ENCODE assay signal across 8 mouse cellular contexts in the genomic region with DNA sequence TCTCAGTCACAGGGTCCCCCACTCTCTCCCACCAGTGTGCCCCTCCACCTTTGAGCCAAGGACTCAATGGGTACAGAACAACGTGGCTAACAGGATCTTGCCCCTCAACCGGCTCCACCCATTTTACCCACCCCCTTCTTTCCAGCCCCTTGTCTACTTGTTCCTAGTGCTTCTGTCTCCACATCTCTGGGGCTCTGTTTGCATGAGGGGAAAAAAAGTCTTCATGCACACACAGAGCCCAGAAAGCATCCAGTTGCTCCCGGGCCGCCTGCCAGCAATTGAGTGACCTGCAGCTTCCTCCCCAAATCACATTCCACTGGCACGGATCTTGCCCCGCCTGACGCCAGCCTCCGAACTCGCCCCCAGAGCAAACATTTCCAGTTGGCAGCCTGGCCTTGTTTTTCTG. TPM values are rescaled to one million over a fixed set of nuclear protein-coding genes. Genes with fewer than 3 reads are reported as not detected.
DNase-seq lines count a peak whose midpoint lies in the region; ATAC-seq lines count a peak whose summit lies in the region.

No protein-coding gene starts in this region.

- no peak overlapping the region for H3K9ac ChIP-seq in midbrain, embryonic 11.5 days (ENCODE audit: low read length)
- H3K9ac ChIP-seq in forebrain, embryonic 15.5 days (replicated peaks): no peak overlapping the region
- peak overlapping the region; percentile 57; the same call in 1 of the 2 replicates for H3K9ac ChIP-seq in heart, embryonic 16.5 days (ENCODE audit: low read length)
- no peak overlapping the region for H3K9ac ChIP-seq in liver, embryonic 12.5 days

- no peak overlapping the region for H3K27ac ChIP-seq in midbrain, embryonic 11.5 days (ENCODE audit: low read depth, low read length)
- no peak overlapping the region for H3K27ac ChIP-seq in midbrain, embryonic 10.5 days (replicated peaks)
- peak overlapping the region; percentile 68 for H3K27ac ChIP-seq in forebrain, embryonic 15.5 days (replicated peaks)
- peak overlapping the region; percentile 98 for H3K27ac ChIP-seq in heart, embryonic 16.5 days (ENCODE audit: low read length)
- H3K27ac ChIP-seq in liver, embryonic 12.5 days: peak overlapping the region; percentile 31; the same call in 1 of the 2 replicates

- WGBS in midbrain, embryonic 11.5 days: 60% methylated on average over 9 of the region's 9 CpGs
- 56% methylated on average over 9 of the region's 9 CpGs for WGBS in midbrain, embryonic 10.5 days
- WGBS in forebrain, embryonic 15.5 days: 22% methylated on average over 9 of the region's 9 CpGs
- WGBS in heart, embryonic 16.5 days: 9% methylated on average over 9 of the region's 9 CpGs
- WGBS in liver, embryonic 12.5 days (ENCODE audit: insufficient replicate concordance): 49% methylated on average over 9 of the region's 9 CpGs

- peak; percentile 50; the same call in 1 of the 2 replicates for ATAC-seq in midbrain, embryonic 11.5 days (ENCODE audit: low FRiP score)
- ATAC-seq in forebrain, embryonic 15.5 days (replicated peaks): peak; percentile 76
- peak; percentile 84 for ATAC-seq in heart, embryonic 16.5 days (replicated peaks; ENCODE audit: extremely low read depth, insufficient read depth, low FRiP score)
- ATAC-seq in liver, embryonic 12.5 days: no peak
- ATAC-seq in erythroid progenitor cell, adult 5-6 weeks (replicated peaks; ENCODE audit: low FRiP score, poor library complexity, severe bottlenecking): no peak

- no peaks in the 10 kb centered on the region; the same call in 1 of the 2 replicates for H3K4me1 ChIP-seq in midbrain, embryonic 11.5 days (ENCODE audit: control insufficient read depth, insufficient read depth, low read length)
- H3K4me1 ChIP-seq in midbrain, embryonic 10.5 days: peaks cover 22% of the 10 kb centered on the region
- H3K4me1 ChIP-seq in forebrain, embryonic 15.5 days: peaks cover 19% of the 10 kb centered on the region
- H3K4me1 ChIP-seq in heart, embryonic 16.5 days (ENCODE audit: control insufficient read depth, insufficient read depth, low read length): peaks cover 54% of the 10 kb centered on the region
- 0 out of 2 replicates have a peak, but pooled peaks cover 3% of the 10 kb centered on the region for H3K4me1 ChIP-seq in liver, embryonic 12.5 days

- H3K36me3 ChIP-seq in midbrain, embryonic 11.5 days (ENCODE audit: control insufficient read depth, insufficient read depth, low read length): no peaks in the 10 kb centered on the region
- no peaks in the 10 kb centered on the region for H3K36me3 ChIP-seq in midbrain, embryonic 10.5 days
- no peaks in the 10 kb centered on the region for H3K36me3 ChIP-seq in forebrain, embryonic 15.5 days
- no peaks in the 10 kb centered on the region for H3K36me3 ChIP-seq in heart, embryonic 16.5 days (ENCODE audit: control insufficient read depth, insufficient read depth)
- no peaks in the 10 kb centered on the region for H3K36me3 ChIP-seq in liver, embryonic 12.5 days

- no peaks in the 10 kb centered on the region for H3K27me3 ChIP-seq in midbrain, embryonic 11.5 days (ENCODE audit: control insufficient read depth, insufficient read depth, low read length)
- H3K27me3 ChIP-seq in midbrain, embryonic 10.5 days (ENCODE audit: low read depth, poor library complexity, severe bottlenecking): peaks cover 43% of the 10 kb centered on the region
- H3K27me3 ChIP-seq in forebrain, embryonic 15.5 days: no peaks in the 10 kb centered on the region
- no peaks in the 10 kb centered on the region for H3K27me3 ChIP-seq in heart, embryonic 16.5 days (ENCODE audit: control insufficient read depth, insufficient read depth, low read length)
- peaks cover 67% of the 10 kb centered on the region for H3K27me3 ChIP-seq in liver, embryonic 12.5 days (replicated peaks)

- no peak overlapping the region for H3K4me2 ChIP-seq in midbrain, embryonic 11.5 days
- 0 out of 2 replicates have a peak overlapping the region, but pooled peaks have one; percentile 1 for H3K4me2 ChIP-seq in forebrain, embryonic 15.5 days (replicated peaks)
- peak overlapping the region; percentile 35 for H3K4me2 ChIP-seq in heart, embryonic 16.5 days (ENCODE audit: low read depth, low read length)
- no peak overlapping the region for H3K4me2 ChIP-seq in liver, embryonic 12.5 days

- no peak overlapping the region for H3K4me3 ChIP-seq in midbrain, embryonic 11.5 days (ENCODE audit: low read depth, low read length)
- no peak overlapping the region for H3K4me3 ChIP-seq in midbrain, embryonic 10.5 days
- H3K4me3 ChIP-seq in forebrain, embryonic 15.5 days: no peak overlapping the region
- no peak overlapping the region for H3K4me3 ChIP-seq in heart, embryonic 16.5 days (ENCODE audit: low read length)
- no peak overlapping the region for H3K4me3 ChIP-seq in liver, embryonic 12.5 days

- DNase-seq in midbrain, embryonic 11.5 days (ENCODE audit: low spot score, missing footprints): no peak
- no peak for DNase-seq in midbrain, embryonic 10.5 days (ENCODE audit: low spot score)
- DNase-seq in kidney, postnatal 4 days: peak; percentile 92 to 94
- peak; percentile 92 for DNase-seq in ovary, postnatal 36 days (ENCODE audit: low spot score)

- no peaks in the 10 kb centered on the region for H3K9me3 ChIP-seq in midbrain, embryonic 11.5 days (ENCODE audit: control insufficient read depth, low read length)
- no peaks in the 10 kb centered on the region for H3K9me3 ChIP-seq in midbrain, embryonic 10.5 days (replicated peaks)
- no peaks in the 10 kb centered on the region for H3K9me3 ChIP-seq in forebrain, embryonic 15.5 days
- H3K9me3 ChIP-seq in heart, embryonic 16.5 days (replicated peaks; ENCODE audit: control insufficient read depth, low read length): no peaks in the 10 kb centered on the region
- no peaks in the 10 kb centered on the region for H3K9me3 ChIP-seq in liver, embryonic 12.5 days (replicated peaks)

RNA-seq across cellular contexts. Expression of a gene that starts 8.8 kb away (rescaled TPM):
- polyA plus RNA-seq in midbrain, embryonic 11.5 days (2014; fragmentation: Nextera tagmentation; extraction: Ambion mirVana): 4.8 and 6.1 TPM in 2 replicates
- 9.2 and 11.2 TPM in 2 replicates for polyA plus RNA-seq in midbrain, embryonic 10.5 days (2016; fragmentation: Nextera tagmentation; extraction: Ambion mirVana)
- 2.7 and 3.6 TPM in 2 replicates for polyA plus RNA-seq in forebrain, embryonic 15.5 days (2015; fragmentation: Nextera tagmentation; extraction: Ambion mirVana)
- polyA plus RNA-seq in heart, embryonic 16.5 days (2015; fragmentation: Nextera tagmentation; extraction: Ambion mirVana): 14.5 and 17.0 TPM in 2 replicates
- 2.0 and 2.1 TPM in 2 replicates for polyA plus RNA-seq in liver, embryonic 12.5 days (2016; fragmentation: Nextera tagmentation; extraction: Ambion mirVana)
- not detected in 2 replicates for total RNA-seq in erythroid progenitor cell, adult 5-6 weeks (2015; ENCODE audit: low replicate concordance)
- total RNA-seq in erythroid progenitor cell, adult 5-6 weeks (2017; ENCODE audit: low replicate concordance): not detected in 2 replicates

Comparison
In these comparisons a context has a peak if more than half of its experiments do, and no peak if none do; other contexts are left out.
1. ATAC-seq: peak in midbrain, embryonic 11.5 days (single experiment), forebrain, embryonic 15.5 days (single experiment) and heart, embryonic 16.5 days (single experiment); none in liver, embryonic 12.5 days (single experiment) and erythroid progenitor cell, adult 5-6 weeks (single experiment).
2. DNase-seq: peak in kidney, postnatal 4 days (2 of 2) and ovary, postnatal 36 days (single experiment); none in midbrain, embryonic 11.5 days (single experiment) and midbrain, embryonic 10.5 days (single experiment).
3. H3K27ac ChIP-seq: peak in forebrain, embryonic 15.5 days (single experiment), heart, embryonic 16.5 days (single experiment) and liver, embryonic 12.5 days (single experiment); none in midbrain, embryonic 11.5 days (single experiment) and midbrain, embryonic 10.5 days (single experiment).
4. H3K4me2 ChIP-seq: peak in forebrain, embryonic 15.5 days (single experiment) and heart, embryonic 16.5 days (single experiment); none in midbrain, embryonic 11.5 days (single experiment) and liver, embryonic 12.5 days (single experiment).